ENCODE assay signal across 28 mouse cellular contexts in the genomic region with DNA sequence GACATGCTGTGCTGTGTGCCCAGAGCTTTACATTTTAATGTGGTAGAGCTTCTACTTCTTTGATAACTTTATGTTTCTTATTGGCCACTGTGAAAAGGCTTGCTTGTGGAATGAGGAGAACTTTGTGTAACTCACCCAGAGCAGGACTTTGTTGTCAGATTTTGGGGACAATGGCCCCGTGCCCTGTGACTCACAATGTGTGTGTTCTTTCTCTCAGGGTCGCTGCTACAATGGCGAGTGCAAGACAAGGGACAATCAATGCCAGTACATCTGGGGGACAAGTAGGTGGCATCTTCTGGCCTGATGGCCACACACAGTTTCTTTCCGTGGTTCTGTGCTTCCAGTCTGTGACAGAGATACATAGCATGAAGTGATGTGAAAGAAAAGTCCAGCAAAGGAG. TPM values are rescaled to one million over a fixed set of nuclear protein-coding genes. Genes with fewer than 3 reads are reported as not detected.
"Had no signal": no experiment of that assay in that cellular context is flagged by ENCODE, and none has a peak within 500 bp of the region (broad histone marks: within the 10 kb centered on the region; RNA-seq: fewer than 3 reads in every experiment).

No protein-coding gene starts in this region.

- H3K36me3 ChIP-seq: kidney, embryonic 15.5 days; limb, embryonic 12.5 days; limb, embryonic 15.5 days; neural tube, embryonic 12.5 days had no signal

- H3K27ac ChIP-seq: kidney, embryonic 15.5 days; limb, embryonic 12.5 days; limb, embryonic 15.5 days; liver, embryonic 14.5 days; macrophage; neural tube, embryonic 12.5 days; neural tube, embryonic 15.5 days; stomach, postnatal 0 days had no signal

- H3K27me3 ChIP-seq: kidney, embryonic 15.5 days; limb, embryonic 12.5 days; limb, embryonic 15.5 days; neural tube, embryonic 12.5 days; neural tube, embryonic 15.5 days had no signal

- H3K4me2 ChIP-seq: kidney, embryonic 15.5 days; limb, embryonic 12.5 days; limb, embryonic 15.5 days; liver, embryonic 11.5 days; lung, embryonic 14.5 days; neural tube, embryonic 12.5 days; neural tube, embryonic 15.5 days had no signal

- H3K4me1 ChIP-seq: kidney, embryonic 15.5 days; limb, embryonic 12.5 days; limb, embryonic 15.5 days; neural tube, embryonic 12.5 days; neural tube, embryonic 15.5 days had no signal

- DNase-seq: kidney, adult 8-10 months; kidney, postnatal 10 days; kidney, postnatal 36 days; left cerebral cortex, postnatal 4 days; liver, postnatal 0 days; lung, embryonic 14.5 days; right cerebral cortex, adult 18-20 months; right cerebral cortex, postnatal 14 days; right cerebral cortex, postnatal 4 days; thymus, adult 2 months; thymus, postnatal 14 days; thymus, postnatal 4 days had no signal

- H3K4me3 ChIP-seq: kidney, embryonic 15.5 days; limb, embryonic 12.5 days; limb, embryonic 15.5 days; neural tube, embryonic 12.5 days; neural tube, embryonic 15.5 days had no signal

- H3K9me3 ChIP-seq: kidney, embryonic 15.5 days; limb, embryonic 12.5 days; limb, embryonic 15.5 days; neural tube, embryonic 12.5 days; neural tube, embryonic 15.5 days had no signal

- H3K9ac ChIP-seq: kidney, embryonic 15.5 days; limb, embryonic 12.5 days; limb, embryonic 15.5 days; liver, embryonic 14.5 days; liver, postnatal 0 days; lung, embryonic 14.5 days; neural tube, embryonic 12.5 days; neural tube, embryonic 15.5 days had no signal

- ATAC-seq: liver, postnatal 0 days; lung, postnatal 0 days had no signal

RNA-seq across cellular contexts. Expression of a gene that starts 51.8 kb away (rescaled TPM):
- total RNA-seq: layer of hippocampus, adult 18-20 months; layer of hippocampus, postnatal 14 days; left cerebral cortex, adult 8-10 months; left cerebral cortex, postnatal 14 days; left cerebral cortex, postnatal 4 days; megakaryocyte, adult 5-6 weeks had no signal
- polyA plus RNA-seq: kidney, embryonic 15.5 days; limb, embryonic 12.5 days; limb, embryonic 15.5 days; liver, embryonic 11.5 days; liver, embryonic 14.5 days; liver, postnatal 0 days; lung, embryonic 14.5 days; lung, postnatal 0 days; macrophage; neural tube, embryonic 12.5 days; stomach, embryonic 14.5 days; stomach, postnatal 0 days; thymus, adult 2 months had no signal
